Mouse (Mus musculus) liver, adult (tissue): ENCODE measurements around the gene Nr1h4.
A peak's percentile ranks its signal among the peaks of the same experiment; 100 is the strongest.

Experiments used
- GATA4 ChIP-seq: IDR thresholded peaks from 2 replicates; pipeline ENCODE4 v1.6.1; 2014; ENCODE audit warnings: mild to moderate bottlenecking, low read length; ENCODE audit not compliant: insufficient replicate concordance

The Nr1h4 gene

DNA sequence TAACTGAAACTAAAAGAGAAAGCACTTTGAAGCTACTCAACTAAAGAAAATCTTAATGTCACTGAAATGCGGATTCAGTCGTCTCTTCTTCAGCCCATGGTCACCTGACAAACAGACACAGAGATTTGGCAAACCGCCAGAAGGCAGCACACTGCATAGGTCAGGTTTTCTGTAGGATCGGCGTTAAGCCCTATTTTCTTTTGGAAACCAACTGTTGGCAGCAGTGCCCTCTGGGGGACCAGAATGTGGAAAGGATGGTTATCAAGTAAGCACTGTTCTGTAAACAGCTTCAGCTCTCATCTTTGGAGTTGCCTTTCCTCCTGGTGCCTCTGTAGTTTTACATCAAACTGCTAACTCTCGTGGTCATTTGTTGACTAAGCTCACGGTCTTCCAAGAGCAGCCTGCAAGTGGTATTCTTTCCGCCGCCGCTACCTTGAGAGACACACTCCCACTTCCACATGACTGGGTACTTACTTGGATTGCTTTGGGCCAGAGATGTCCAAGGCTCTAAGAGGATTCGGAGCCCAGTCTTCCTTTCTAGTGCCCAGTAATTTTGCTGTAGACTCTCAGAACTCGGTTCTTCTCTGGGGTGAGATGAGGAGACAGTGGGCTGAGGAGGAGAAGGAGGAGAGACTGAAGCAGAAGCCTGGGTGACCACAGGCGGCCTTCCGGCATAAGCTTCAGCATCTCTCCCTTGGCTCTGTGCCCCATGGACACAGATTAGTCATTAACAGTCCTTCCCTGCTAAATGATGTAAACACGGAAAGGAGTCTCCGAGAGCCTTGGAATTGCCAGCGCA lies at the start of gene Nr1h4:
TSS of gene Nr1h4 (minus strand) at position 657 of the 799 bp plus-strand sequence.
- no peak; the same call in 1 of the 2 replicates for TF ChIP-seq GATA4

DNA sequence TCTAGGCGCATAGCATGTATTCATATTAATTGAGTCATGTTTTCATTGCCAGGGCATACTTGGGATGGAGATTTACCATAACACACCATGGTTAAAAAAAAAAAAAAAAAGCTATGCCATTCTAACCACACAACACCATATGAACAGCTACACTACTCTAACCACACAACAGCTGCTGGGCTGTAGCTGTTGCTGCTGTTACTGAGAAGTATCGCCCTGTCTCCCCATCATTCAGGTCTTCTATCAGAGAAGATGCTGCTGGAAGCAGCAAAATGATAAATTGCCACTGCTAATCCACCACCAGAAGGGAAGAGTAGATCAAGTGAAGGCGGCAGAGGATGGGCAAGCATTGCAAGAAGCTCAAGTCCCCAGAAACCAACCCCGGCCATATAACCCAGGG lies 45.4 kb upstream of the Nr1h4 start:
- TF ChIP-seq GATA4, result no peak

DNA sequence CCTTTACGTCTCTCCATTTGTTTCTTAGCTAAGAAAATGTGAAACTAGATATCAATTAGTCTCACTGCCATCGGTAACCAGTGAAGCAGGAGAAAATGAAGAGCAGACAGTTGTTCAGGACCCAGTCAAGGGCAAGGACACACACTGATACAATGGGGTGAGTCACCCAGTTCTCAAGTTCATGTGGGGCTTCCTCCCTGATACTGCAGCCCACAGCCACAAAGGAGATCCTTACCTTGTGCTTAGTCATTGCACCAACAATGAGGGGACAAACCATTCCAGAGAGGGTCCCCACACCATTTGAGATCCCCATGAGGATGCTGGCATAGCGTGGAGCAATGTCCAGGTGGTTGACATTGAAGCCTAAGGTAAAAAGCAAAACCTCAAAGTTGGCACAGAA lies 44.3 kb upstream of the Nr1h4 start:
- TF ChIP-seq GATA4, result no peak

DNA sequence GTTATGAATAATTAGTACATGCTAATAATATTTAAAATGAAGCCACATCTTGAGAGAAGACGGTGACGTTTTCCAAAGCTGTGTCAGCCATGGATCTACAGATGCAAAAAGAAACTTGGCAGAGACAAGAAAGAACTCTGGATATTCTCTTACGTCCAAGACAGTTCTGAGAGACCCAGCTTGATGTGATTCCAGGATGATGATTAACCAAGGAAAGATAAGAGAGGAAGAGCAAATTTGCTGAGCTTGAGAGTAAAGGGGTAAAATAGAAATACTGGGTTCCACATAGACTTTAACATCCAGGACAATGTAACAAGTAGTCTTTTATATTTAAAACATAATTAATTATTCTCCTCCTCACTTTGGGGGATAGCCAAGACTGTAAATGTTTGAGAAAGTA lies 40.0 kb upstream of the Nr1h4 start:
- no peak for TF ChIP-seq GATA4

DNA sequence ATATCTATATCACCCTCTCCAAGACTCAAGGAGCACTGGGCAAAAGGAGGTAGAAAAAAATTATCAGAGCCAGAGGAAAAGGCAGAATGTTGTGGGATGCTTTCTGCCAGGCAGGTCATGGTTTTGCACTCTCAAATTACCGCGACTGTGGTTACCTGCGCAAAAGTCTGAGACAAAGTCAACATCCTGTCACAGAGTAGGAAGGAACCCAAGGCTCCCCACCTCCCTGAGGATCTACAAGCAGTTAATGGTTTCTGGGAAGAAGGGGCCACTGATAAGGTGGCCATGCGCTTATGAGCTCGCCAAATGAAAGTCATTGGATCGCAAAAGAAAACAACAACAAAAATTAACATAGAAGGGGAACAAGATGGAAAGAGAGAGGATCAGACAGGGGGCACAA lies 39.6 kb upstream of the Nr1h4 start:
- TF ChIP-seq GATA4, result no peak

DNA sequence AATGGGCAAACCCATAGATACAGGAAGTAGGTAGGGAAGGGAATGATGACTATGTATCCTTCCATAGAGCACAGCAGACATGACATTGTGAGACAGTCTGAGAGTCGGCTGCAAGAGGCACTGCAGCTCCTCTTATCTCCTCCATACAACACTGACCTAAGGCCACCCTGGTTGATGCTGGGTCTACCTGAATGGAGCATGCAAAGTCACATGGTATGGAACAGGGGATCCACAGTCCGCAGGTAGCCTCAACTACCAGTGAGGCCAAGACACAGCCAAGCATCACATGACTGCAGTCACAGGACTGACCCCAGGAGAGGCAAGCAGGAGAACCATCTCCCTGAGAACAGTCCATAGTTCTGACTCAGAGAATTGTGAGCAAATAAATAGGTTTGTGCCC lies 34.0 kb upstream of the Nr1h4 start:
- no peak for TF ChIP-seq GATA4

DNA sequence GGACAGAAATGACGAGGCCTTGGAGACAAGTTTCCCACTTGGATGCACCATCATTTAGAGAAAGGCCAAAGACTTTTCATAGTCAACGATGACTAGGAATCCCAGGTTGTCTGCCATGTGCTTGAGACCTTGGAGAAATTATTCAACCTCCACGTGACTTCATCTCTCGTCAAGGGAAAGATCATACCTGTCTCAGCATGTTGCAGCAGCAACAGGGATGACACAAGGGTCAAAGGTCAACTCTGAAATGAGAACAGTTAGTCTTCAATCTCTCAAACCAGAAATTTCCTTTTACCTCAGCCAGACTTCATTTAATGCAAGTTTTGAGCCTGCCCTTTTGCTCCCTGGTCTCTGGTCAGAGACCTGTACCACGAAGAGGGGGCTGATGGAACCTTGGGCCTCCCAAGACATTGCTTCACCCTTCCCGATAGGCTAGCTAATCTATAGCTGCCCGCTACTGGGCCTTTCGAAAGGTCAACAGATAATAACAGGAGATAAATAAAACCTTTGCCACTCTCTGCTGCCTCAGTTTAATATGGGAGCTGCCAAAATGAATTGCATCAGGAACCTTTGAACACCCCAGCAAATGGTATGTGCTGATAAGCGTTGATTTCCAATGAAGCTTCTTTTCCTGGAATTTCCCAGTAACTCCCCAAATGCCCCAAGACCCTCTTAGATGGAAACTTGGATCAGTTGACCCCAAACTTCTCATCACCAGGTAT lies 32.1 kb upstream of the Nr1h4 start:
- peak; percentile 94 for TF ChIP-seq GATA4

DNA sequence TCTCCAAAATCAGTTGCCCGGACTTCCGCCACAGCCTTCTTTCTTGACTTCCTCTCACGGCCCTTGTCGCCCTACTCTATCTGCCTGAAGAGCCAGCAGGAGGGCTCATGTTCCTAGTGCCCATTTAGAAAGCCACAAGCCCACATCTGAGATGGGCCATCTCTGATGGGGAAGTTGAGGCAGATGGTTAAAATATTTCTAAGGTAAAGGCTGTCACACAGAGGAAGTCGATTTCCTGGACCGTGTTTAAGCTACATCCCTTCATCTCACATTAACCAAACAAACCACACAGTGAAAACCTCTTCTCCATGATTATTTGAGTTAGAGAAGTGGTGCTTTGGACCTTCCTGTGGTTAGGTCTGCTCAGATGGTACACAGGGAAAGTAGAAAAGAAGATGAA lies 28.7 kb upstream of the Nr1h4 start:
- TF ChIP-seq GATA4, result no peak

DNA sequence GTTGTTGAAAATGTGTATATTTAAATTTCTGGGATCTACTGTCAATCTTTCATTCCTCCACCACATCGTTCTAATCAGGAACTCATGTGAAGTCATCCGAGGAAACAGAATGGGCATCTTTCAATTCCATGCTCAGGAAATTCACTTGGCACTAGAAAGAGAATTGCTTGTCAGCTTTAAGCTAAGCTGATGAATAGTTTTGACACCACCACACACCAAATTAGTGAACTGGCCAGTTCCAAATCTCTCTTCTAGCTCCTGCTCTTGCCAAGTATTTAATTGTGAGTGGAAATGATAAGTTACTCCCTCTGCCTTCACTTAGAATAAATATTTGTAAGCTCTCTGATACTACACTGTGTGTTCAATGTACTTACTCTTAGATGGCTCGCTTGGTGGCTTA lies 26.0 kb upstream of the Nr1h4 start:
- no peak for TF ChIP-seq GATA4

DNA sequence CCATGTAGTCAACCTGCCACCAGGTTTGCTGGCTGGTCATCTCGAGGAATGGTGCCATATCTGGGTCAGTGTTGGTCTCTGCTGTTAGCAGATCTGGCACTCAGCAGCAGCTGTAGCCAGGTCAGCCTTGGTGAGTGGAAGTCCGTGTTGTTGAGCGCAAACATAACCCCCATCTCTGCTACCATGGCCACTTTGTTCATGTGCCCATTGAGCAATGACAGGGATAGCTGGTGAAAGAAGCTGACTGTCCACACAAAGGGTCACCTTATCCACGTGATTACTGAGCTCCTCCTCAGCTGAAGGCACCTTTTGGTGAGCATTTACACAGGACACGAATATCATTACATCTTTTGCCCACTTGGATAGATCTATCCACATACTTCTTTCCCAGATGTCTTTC lies 19.6 kb upstream of the Nr1h4 start:
- TF ChIP-seq GATA4, result no peak

DNA sequence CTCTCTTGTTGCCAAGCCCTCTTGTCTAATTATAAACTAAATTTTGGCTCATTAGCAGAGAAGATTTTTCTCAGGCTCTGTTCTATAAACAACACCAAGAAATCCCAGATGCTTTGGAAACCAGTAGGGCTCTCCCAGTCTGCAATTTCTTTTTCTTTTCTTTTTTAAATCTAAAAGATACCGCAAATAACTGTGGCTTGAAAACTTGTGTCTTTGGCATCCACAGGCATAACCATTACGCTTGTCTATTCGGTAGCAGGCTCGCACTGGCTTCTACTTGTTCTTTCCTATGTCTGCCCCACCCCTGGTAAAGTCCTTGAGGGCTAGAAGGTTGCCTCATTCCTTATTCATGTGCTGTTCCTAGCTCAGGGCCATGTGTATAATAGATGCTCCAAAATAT lies 18.3 kb upstream of the Nr1h4 start:
- no peak for TF ChIP-seq GATA4

DNA sequence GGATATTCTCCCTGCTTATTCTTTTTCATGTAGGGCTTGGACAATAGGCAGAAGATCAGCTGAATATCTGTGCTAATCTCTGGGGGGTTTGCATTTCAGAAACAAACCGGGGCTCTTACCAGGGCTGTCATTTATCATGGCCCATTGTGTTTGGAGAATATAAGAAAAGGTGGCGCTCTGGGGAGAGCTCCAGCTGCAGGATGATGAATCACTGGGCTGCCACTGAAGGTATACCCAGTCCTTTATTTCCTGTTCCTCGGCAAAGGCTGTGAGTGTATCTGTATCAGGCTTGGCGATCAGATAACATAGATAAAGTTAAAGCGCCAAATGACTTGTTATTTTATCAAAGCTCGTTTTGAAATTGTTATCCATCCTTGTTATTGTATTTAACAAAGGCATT lies 14.6 kb upstream of the Nr1h4 start:
- no peak for TF ChIP-seq GATA4

DNA sequence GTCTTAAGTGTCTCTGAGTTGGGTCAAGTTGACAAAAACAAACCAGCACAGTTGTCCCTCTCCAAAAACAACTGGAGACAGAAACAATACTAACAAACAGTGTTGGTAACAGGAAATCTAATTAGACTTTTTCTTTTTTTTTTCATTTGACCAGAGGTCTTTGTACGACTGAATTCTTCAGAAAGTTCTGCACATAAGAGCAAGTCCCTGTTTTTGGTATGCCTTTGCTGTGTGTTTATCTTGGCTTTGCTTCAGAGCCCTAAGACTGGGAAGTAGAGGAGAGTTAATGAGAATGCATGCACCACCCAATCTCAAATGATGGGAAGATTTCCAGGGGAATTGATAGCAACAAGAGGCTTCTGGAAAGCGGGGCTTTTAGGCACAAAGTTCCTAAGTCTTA lies 13.6 kb upstream of the Nr1h4 start:
- no peak for TF ChIP-seq GATA4

DNA sequence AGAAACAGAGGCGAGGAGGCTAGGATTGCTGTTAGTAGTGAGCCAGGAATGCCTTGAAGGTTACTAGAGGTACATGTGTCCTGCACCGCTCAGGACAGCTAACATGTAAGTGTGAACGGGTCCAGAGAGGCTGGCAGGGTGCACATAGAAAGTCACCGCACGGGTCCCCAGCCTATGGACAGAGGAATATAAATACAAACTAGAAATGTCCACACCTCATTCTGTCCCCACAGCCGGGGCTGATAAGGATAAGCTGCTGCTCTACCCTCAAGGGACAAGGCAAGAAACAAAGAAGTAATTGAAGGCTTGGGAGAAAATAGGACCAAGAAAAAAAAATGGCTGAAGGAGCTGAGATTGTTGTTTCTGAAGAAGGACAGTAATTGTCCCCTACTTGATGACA lies 10.5 kb upstream of the Nr1h4 start:
- no peak for TF ChIP-seq GATA4

DNA sequence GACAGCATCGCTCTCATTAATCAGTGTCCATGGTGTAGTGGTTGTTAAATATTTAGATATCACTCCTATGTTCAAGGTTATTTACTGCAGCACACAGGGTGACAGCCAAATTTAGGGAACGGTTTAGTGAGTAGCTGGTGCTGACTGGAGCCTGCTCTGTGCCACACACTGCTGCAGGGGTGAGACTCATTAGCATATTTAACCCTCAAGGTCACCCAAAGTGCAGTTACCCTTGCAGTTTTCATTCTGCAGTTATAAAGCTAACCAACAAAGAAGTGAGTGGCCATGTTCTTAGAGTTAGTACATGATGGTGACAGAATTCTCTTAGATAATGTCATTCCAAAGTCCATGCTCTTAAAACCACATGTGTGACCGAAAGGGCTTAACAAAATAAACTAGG lies 8.9 kb upstream of the Nr1h4 start:
- no peak for TF ChIP-seq GATA4

DNA sequence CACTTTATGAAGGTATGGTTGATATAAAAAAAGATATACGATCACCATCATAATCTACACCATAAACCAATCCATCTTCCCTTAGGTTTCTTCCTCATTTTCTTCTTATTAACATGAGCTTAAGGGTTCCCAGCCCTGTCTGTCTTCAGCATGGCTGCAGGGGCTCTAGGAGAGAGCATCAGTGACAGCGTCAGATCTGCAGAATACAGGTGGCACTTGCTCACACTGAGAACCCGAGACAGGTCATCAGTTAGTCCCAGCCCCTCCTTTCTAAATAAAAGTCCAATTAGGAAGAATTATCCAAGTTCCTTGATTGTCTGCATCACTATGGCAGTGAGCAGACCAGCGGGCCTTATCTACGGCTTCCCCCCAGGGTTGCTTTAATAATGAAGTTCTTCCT lies 934 bp downstream of the Nr1h4 start:
- TF ChIP-seq GATA4, result peak; percentile 43; the same call in 1 of the 2 replicates

DNA sequence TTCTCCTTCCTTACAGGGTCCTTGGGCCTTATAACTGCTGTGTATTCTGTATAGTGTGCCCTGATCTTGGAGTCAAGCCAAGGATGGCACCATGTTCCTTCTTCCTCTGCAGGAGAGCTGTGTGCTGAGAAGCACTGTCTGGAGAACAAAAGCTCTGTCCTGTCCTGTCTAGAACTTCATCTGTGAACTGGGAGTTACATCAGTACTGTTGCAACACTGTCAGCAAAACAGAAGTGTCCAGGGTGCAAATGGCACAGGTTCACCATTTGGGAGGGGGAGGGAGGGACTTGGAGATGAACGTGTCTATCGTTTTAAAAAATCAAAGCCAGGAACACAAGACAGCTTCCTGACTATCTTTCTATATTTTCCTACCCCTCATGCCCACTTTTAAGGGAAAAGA lies 1.4 kb downstream of the Nr1h4 start:
- no peak for TF ChIP-seq GATA4

DNA sequence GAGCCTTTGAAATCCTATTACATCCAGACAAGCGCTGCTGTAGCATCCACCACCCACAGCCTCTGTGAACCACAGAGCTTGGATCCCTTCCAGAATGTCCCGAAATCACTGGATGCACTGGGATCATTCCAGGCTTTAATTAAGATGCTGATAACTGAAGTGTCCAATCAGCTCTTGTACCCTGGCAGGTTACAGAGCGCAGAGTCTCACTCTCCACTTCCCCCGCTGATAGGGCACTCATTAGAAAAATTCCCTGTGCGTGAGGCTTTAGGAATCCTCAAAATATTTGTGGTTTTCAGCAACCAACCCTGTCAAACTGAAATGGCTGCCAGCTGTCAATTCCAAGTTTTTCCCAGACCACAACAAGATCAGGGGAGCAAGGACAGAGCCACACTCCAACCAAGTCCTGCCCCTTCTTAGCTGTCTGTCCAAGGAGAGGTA lies 2.2 kb downstream of the Nr1h4 start:
- peak; percentile 91 for TF ChIP-seq GATA4
